Mouse (Mus musculus) liver, embryonic 13.5 days (tissue): ENCODE results near the gene D6Ertd527e. TPM values are rescaled to one million over a fixed set of nuclear protein-coding genes. Genes with fewer than 3 reads are reported as not detected.
A peak's percentile ranks its signal among the peaks of the same experiment; 100 is the strongest.

Experiments
- ATAC-seq: fragments of 200-750 bp; cut with Nextera tagmentation; 2 replicates; pipeline ENCODE4 v1.8.0; 2017; ENCODE audit warnings: low read depth, mild to moderate bottlenecking, moderate number of reproducible peaks, moderate library complexity
- DNase-seq: peaks from one replicate; pipeline ENCODE4 v3.0.0; 2022
- H3K27ac ChIP-seq: fragments of 300-500 bp; sonication (generic); 2 replicates; pipeline ENCODE4 v1.5.1; 2015; ENCODE audit warnings: moderate library complexity, mild to moderate bottlenecking, inconsistent platforms
- H3K27me3 ChIP-seq: fragments of 300-500 bp; sonication (generic); 2 replicates; pipeline ENCODE4 v1.6.1; 2015; ENCODE audit warnings: mild to moderate bottlenecking, inconsistent platforms
- H3K36me3 ChIP-seq: fragments of 300-500 bp; sonication (generic); 2 replicates; pipeline ENCODE4 v1.6.1; 2015; ENCODE audit warnings: mild to moderate bottlenecking, inconsistent platforms
- H3K4me1 ChIP-seq: fragments of 300-500 bp; sonication (generic); replicated peaks from 2 replicates; pipeline ENCODE4 v1.6.1; 2015; ENCODE audit warnings: inconsistent platforms
- H3K4me2 ChIP-seq: fragments of 300-500 bp; sonication (generic); 2 replicates; pipeline ENCODE4 v1.6.1; 2015; ENCODE audit warnings: inconsistent platforms, mild to moderate bottlenecking, moderate library complexity
- H3K4me3 ChIP-seq: fragments of 300-500 bp; sonication (generic); replicated peaks from 2 replicates; pipeline ENCODE4 v1.5.1; 2015; ENCODE audit warnings: mild to moderate bottlenecking, inconsistent platforms
- H3K9ac ChIP-seq: fragments of 300-500 bp; sonication (generic); 2 replicates; pipeline ENCODE4 v1.6.1; 2015; ENCODE audit warnings: mild to moderate bottlenecking, inconsistent platforms
- H3K9me3 ChIP-seq: fragments of 300-500 bp; sonication (generic); replicated peaks from 2 replicates; pipeline ENCODE4 v1.6.1; 2016; ENCODE audit warnings: inconsistent platforms
- WGBS: fragments of 180-500 bp; shearing (Covaris S2); methylation state at CpG from one replicate; pipeline ENCODE4 v1.1.7; 2015; ENCODE audit not compliant: insufficient replicate concordance; 5-methylcytosine and 5-hydroxymethylcytosine counted together
- polyA plus RNA-seq: library from polyadenylated mRNA; unstranded; fragments of >200 nt; fragmentation: Nextera tagmentation; extraction: Ambion mirVana; gene quantifications from 2 replicates; pipeline ENCODE4 v1.2.1, GENCODE M21; 2015

The D6Ertd527e gene
- polyA plus RNA-seq, 1 experiment from 2014 or later: not detected

GRCm38 (mm10) chr6:87130628-87131027 lies 26.1 kb downstream of the D6Ertd527e start:
- WGBS: 71% methylated on average over 7 of the region's 7 CpGs

DNA sequence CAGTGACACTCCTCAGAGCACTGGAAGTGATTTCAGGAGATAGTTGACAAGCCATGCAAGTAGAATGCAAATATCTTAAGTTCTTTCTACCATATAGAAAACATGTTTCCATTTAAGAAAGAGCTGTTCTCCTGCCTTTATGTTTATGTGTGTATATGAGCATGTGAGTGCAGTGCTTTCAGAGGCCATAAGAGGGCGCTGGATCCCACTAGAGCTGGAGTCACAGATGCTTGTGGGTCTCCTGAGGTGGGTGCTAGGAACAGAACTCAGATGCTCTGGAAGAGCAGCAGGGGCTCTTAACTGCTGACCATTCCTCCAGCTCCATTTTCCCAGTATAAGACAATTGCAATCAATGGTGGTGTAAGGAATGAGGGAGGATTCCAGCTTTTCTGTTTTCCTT lies 26.5 kb downstream of the D6Ertd527e start:
- no peak overlapping the region for H3K4me2 ChIP-seq
- no peaks in the 10 kb centered on the region for H3K27me3 ChIP-seq
- no peak overlapping the region for H3K9ac ChIP-seq
- no peak for DNase-seq
- H3K4me3 ChIP-seq: no peak overlapping the region
- no peaks in the 10 kb centered on the region for H3K36me3 ChIP-seq
- 38% methylated on average over 1 of the region's 1 CpGs for WGBS
- H3K4me1 ChIP-seq: peaks cover 13% of the 10 kb centered on the region; the same call in 1 of the 2 replicates
- ATAC-seq: no peak
- no peak overlapping the region for H3K27ac ChIP-seq
- no peaks in the 10 kb centered on the region for H3K9me3 ChIP-seq

More at GRCm38 (mm10) chr6:87130628-87131027, 26.1 kb downstream of the D6Ertd527e start:
- Histone ChIP-seq H3K4me1 (peaks cover 13% of the 10 kb centered on the region; the same call in 1 of the 2 replicates), H3K4me2 (no peak overlapping the region), H3K27me3 (no peaks in the 10 kb centered on the region), H3K27ac (no peak overlapping the region), H3K36me3 (no peaks in the 10 kb centered on the region), H3K9ac (no peak overlapping the region), H3K4me3 (no peak overlapping the region), H3K9me3 (no peaks in the 10 kb centered on the region)
- DNase-seq (no peak), ATAC-seq (no peak)

DNA sequence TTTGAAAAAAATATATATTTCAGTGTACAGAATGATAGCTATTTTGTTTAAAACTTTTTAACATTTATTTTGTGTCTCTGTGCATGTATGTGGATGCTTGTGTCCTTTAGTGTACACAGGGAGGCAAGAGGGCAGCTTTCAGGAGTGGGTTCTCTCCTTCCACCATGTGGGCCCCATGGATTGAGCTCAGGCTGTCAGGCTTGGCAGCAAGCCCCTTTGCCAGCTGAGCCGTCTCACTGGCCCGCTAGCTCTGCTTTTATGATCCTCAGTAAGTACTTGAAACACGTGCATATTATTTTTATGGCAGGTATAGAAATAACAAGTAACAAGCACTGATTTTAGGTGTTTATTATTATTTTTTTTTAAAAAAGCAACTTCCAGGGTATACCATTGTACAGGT lies 29.0 kb downstream of the D6Ertd527e start:
- Histone ChIP-seq H3K36me3 (no peaks in the 10 kb centered on the region), H3K4me3 (no peak overlapping the region), H3K9ac (no peak overlapping the region), H3K4me1 (peaks cover 14% of the 10 kb centered on the region), H3K9me3 (no peaks in the 10 kb centered on the region), H3K27ac (no peak overlapping the region), H3K27me3 (no peaks in the 10 kb centered on the region), H3K4me2 (no peak overlapping the region)
- no peak for DNase-seq
- WGBS: 82% methylated on average over 3 of the region's 3 CpGs
- ATAC-seq: no peak

GRCm38 (mm10) chr6:87133966-87134546 lies 29.5 kb downstream of the D6Ertd527e start:
- WGBS: 65% methylated on average over 12 of the region's 12 CpGs
- no peaks in the 10 kb centered on the region for H3K36me3 ChIP-seq
- H3K9me3 ChIP-seq: no peaks in the 10 kb centered on the region
- DNase-seq (no peak), ATAC-seq (no peak)
- peaks cover 19% of the 10 kb centered on the region for H3K4me1 ChIP-seq
- H3K4me3 ChIP-seq: no peak overlapping the region
- no peak overlapping the region for H3K4me2 ChIP-seq
- H3K27me3 ChIP-seq: no peaks in the 10 kb centered on the region
- no peak overlapping the region for H3K9ac ChIP-seq
- no peak overlapping the region for H3K27ac ChIP-seq

DNA sequence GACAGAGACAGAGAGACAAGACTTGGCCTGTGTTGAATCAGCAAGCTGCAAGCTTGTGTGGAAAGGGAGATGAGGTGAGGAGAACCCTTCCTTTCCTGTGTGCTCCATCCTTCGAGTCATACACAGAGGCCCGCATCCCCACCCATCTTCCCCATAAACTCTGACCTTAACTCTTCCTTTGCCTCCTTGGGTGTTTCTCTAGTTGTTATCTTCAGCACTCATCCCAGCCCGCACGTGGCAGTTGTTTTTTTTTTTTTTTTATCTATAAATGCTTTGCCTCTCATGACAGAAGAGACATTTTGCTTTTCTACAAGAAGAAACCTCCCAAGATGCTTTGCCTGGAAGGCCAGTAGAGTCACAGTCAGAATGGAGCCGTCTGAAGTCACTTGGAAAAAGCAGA lies 33.9 kb downstream of the D6Ertd527e start:
- WGBS: 20% methylated on average over 5 of the region's 5 CpGs
- peak overlapping the region; percentile 75 for H3K27ac ChIP-seq
- ATAC-seq: peak; percentile 70
- DNase-seq: no peak
- no peaks in the 10 kb centered on the region for H3K27me3 ChIP-seq
- no peak overlapping the region for H3K4me3 ChIP-seq
- H3K4me2 ChIP-seq: no peak overlapping the region; the same call in 1 of the 2 replicates
- no peaks in the 10 kb centered on the region for H3K36me3 ChIP-seq
- 0 out of 2 replicates have a peak overlapping the region, but pooled peaks have one; percentile 27 for H3K9ac ChIP-seq
- peaks cover 36% of the 10 kb centered on the region for H3K4me1 ChIP-seq
- H3K9me3 ChIP-seq: no peaks in the 10 kb centered on the region

DNA sequence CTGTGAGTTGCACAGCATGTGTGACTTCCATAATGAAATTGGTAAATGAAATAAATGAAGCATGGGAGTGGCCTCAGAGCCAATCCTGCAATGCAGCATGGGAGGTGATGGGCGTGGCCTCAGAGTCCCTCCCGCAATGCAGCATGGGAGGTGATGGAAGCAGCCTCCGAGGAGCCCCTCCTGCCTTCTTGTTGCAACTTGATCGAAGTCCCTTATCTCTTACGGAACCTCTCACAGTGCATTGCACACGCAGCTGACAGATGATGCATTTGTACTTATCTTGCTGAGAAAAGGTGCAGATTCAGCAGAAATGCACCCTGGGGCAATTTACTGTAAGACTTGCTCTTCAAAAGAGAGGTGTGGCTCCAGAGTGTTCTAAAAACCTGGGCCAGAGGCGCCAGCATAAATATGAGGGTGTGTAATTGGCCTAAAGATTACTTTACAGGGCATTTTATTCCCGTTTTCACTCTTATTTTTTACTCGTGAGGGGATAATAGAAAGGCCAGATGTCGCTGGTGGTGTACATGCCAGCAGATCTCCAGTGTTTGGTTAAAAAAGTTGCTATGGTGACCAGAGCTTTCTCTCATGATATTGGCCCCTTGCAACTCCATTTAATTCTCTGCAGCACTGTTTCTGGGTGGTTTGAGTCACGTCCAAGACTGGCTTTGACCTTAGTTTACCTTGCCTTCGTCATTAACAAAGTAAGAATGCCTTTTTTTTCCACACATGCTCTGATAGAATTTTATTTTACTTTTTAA lies 35.4 kb downstream of the D6Ertd527e start:
- Histone ChIP-seq H3K36me3 (no peaks in the 10 kb centered on the region), H3K4me3 (no peak overlapping the region), H3K9ac (no peak overlapping the region), H3K4me2 (peak overlapping the region; percentile 21; the same call in 1 of the 2 replicates), H3K4me1 (peaks cover 36% of the 10 kb centered on the region), H3K27me3 (no peaks in the 10 kb centered on the region), H3K27ac (peak overlapping the region; percentile 75), H3K9me3 (no peaks in the 10 kb centered on the region)
- 52% methylated on average over 12 of the region's 12 CpGs for WGBS
- DNase-seq: peak; percentile 67
- peak; percentile 84 for ATAC-seq

DNA sequence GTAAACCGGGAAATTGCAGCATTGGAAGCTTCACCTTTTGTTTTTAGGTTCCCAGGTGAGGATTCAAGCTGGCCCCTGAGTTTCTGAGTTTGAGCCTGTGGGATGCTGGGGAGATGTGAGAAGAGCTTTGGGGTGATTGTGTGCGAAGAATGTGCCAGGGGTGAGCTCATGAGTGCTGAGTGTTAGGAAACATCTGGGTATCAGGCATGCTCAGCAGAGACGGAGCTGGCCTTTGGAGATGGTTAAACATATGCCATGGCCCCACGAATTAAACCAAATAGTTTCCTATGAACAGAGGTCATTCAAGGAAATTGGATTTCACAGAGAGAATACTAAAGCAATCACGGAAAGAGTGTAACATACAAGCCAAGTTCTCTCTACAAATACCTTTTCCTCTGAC lies 37.7 kb downstream of the D6Ertd527e start:
- Histone ChIP-seq H3K9me3 (no peaks in the 10 kb centered on the region), H3K27ac (no peak overlapping the region), H3K9ac (no peak overlapping the region), H3K4me1 (peaks cover 35% of the 10 kb centered on the region), H3K36me3 (no peaks in the 10 kb centered on the region), H3K4me2 (no peak overlapping the region), H3K27me3 (peaks cover 2% of the 10 kb centered on the region; the same call in 1 of the 2 replicates), H3K4me3 (no peak overlapping the region)
- 61% methylated on average over 5 of the region's 5 CpGs for WGBS
- ATAC-seq (no peak), DNase-seq (no peak)

GRCm38 (mm10) chr6:87143594-87143993 lies 39.0 kb downstream of the D6Ertd527e start:
- H3K4me2 ChIP-seq: no peak overlapping the region
- H3K27ac ChIP-seq: no peak overlapping the region
- H3K9me3 ChIP-seq: no peaks in the 10 kb centered on the region
- DNase-seq: no peak
- peaks cover 12% of the 10 kb centered on the region for H3K27me3 ChIP-seq
- 69% methylated on average over 13 of the region's 13 CpGs for WGBS
- no peak overlapping the region for H3K9ac ChIP-seq
- H3K4me3 ChIP-seq: no peak overlapping the region
- peaks cover 22% of the 10 kb centered on the region for H3K4me1 ChIP-seq
- no peak for ATAC-seq
- H3K36me3 ChIP-seq: no peaks in the 10 kb centered on the region

DNA sequence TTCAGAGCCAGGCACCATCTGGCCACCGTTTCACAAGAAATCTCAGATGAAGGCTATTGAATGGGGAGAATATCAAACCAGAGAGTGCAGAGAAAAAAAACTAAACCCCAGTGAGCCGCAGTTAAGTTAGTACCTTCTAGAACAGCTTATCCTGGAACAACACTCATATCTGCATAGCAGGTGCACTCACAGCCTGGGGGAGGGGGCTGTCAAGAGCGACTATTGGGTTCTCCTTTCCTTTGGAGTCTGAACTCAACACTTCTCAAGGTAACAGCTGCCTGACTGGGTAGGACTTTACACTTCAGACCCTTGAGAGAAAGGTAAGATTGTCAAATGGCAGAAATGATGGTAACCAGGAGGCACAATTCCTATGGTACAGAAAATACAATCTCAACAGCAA lies 43.4 kb downstream of the D6Ertd527e start:
- 45% methylated on average over 3 of the region's 3 CpGs for WGBS
- ATAC-seq: no peak

GRCm38 (mm10) chr6:87150471-87150870 lies 45.9 kb downstream of the D6Ertd527e start:
- H3K9me3 ChIP-seq: no peaks in the 10 kb centered on the region
- H3K4me1 ChIP-seq: peaks cover 23% of the 10 kb centered on the region
- H3K36me3 ChIP-seq: no peaks in the 10 kb centered on the region
- H3K9ac ChIP-seq: no peak overlapping the region
- no peak for ATAC-seq
- H3K27ac ChIP-seq: no peak overlapping the region
- peaks cover 15% of the 10 kb centered on the region for H3K27me3 ChIP-seq
- no peak for DNase-seq
- no peak overlapping the region for H3K4me3 ChIP-seq
- no peak overlapping the region for H3K4me2 ChIP-seq
- 59% methylated on average over 7 of the region's 7 CpGs for WGBS

More for the DNA sequence above, 43.4 kb downstream of the D6Ertd527e start:
- no peak for DNase-seq
- no peak overlapping the region for H3K4me3 ChIP-seq
- no peaks in the 10 kb centered on the region for H3K9me3 ChIP-seq
- no peaks in the 10 kb centered on the region for H3K36me3 ChIP-seq
- no peak overlapping the region for H3K4me2 ChIP-seq
- no peak overlapping the region for H3K9ac ChIP-seq
- no peak overlapping the region for H3K27ac ChIP-seq
- H3K27me3 ChIP-seq: peaks cover 12% of the 10 kb centered on the region
- H3K4me1 ChIP-seq: peaks cover 15% of the 10 kb centered on the region

- no peak overlapping the region for H3K4me3 ChIP-seq
- H3K4me1 ChIP-seq: peaks cover 23% of the 10 kb centered on the region
- no peak for ATAC-seq
- peaks cover 18% of the 10 kb centered on the region for H3K27me3 ChIP-seq
- H3K9me3 ChIP-seq: no peaks in the 10 kb centered on the region
- H3K27ac ChIP-seq: no peak overlapping the region
- H3K9ac ChIP-seq: no peak overlapping the region
- no peak overlapping the region for H3K4me2 ChIP-seq
- H3K36me3 ChIP-seq: no peaks in the 10 kb centered on the region
- 84% methylated on average over 8 of the region's 8 CpGs for WGBS
- no peak for DNase-seq
These were observed 46.9 kb downstream of the D6Ertd527e start for GRCm38 (mm10) chr6:87151427-87151826.
